Comparison of ENCODE assay signal across 8 mouse cellular contexts in the genomic region with DNA sequence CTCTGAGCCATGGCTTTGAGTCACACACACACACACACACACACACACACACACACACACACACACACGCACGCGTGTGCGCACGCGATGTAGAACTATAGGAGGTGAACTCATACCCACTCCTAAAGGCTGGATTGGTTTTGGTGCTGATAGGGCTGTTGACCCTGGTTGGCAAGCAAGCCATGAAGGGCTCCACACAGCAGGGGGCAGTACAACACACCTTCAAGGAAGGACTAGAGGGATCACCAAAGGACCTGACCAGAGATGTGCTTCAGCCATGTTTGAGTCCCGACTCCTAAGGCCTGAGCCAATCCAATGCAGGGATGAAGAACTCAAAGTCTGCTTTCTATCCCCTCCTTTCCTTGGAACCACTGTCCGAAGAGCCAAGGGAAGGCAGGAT. TPM values are rescaled to one million over a fixed set of nuclear protein-coding genes. Genes with fewer than 3 reads are reported as not detected.
DNase-seq lines count a peak whose midpoint lies in the region; ATAC-seq lines count a peak whose summit lies in the region.

No protein-coding gene starts in this region.

- peak overlapping the region; percentile 99 for H3K27ac ChIP-seq in forebrain, embryonic 10.5 days
- H3K27ac ChIP-seq in forebrain, embryonic 14.5 days (ENCODE audit: low read depth, low read length): no peak overlapping the region
- H3K27ac ChIP-seq in liver, embryonic 15.5 days (replicated peaks): peak overlapping the region; percentile 93

- DNase-seq in forebrain, embryonic 10.5 days (ENCODE audit: extremely low spot score, low spot score): no peak
- DNase-seq in forebrain, embryonic 14.5 days (ENCODE audit: low spot score): no peak
- DNase-seq in A20 (ENCODE audit: low read depth, low spot score): peak; percentile 65
- peak; percentile 70 for DNase-seq in testis, postnatal 10 days (ENCODE audit: low spot score)
- no peak for DNase-seq in embryo, embryonic 9.5 days (ENCODE audit: extremely low spot score)
- DNase-seq in urinary bladder, postnatal 4 days (ENCODE audit: low spot score in 2 of 2): no peak

- no peaks in the 10 kb centered on the region for H3K9me3 ChIP-seq in forebrain, embryonic 10.5 days
- no peaks in the 10 kb centered on the region for H3K9me3 ChIP-seq in forebrain, embryonic 14.5 days (replicated peaks; ENCODE audit: control insufficient read depth, low read length)
- H3K9me3 ChIP-seq in liver, embryonic 15.5 days (replicated peaks): no peaks in the 10 kb centered on the region

- peaks cover 23% of the 10 kb centered on the region for H3K36me3 ChIP-seq in forebrain, embryonic 10.5 days (replicated peaks)
- no peaks in the 10 kb centered on the region; the same call in 1 of the 2 replicates for H3K36me3 ChIP-seq in forebrain, embryonic 14.5 days (ENCODE audit: control insufficient read depth, insufficient read depth, low read length)
- H3K36me3 ChIP-seq in liver, embryonic 15.5 days (replicated peaks): peaks cover 5% of the 10 kb centered on the region; the same call in 1 of the 2 replicates

- peak overlapping the region; percentile 34; the same call in 1 of the 2 replicates for H3K4me3 ChIP-seq in forebrain, embryonic 10.5 days
- no peak overlapping the region for H3K4me3 ChIP-seq in forebrain, embryonic 14.5 days (ENCODE audit: low read depth, low read length)
- H3K4me3 ChIP-seq in liver, embryonic 15.5 days (replicated peaks): no peak overlapping the region

- H3K27me3 ChIP-seq in forebrain, embryonic 10.5 days (ENCODE audit: poor library complexity, severe bottlenecking): peaks cover 9% of the 10 kb centered on the region
- no peaks in the 10 kb centered on the region for H3K27me3 ChIP-seq in forebrain, embryonic 14.5 days (replicated peaks; ENCODE audit: control insufficient read depth, insufficient read depth, low read length)
- H3K27me3 ChIP-seq in liver, embryonic 15.5 days: no peaks in the 10 kb centered on the region

- H3K9ac ChIP-seq in forebrain, embryonic 14.5 days (ENCODE audit: low read length): no peak overlapping the region
- no peak overlapping the region for H3K9ac ChIP-seq in liver, embryonic 15.5 days

- peaks cover 45% of the 10 kb centered on the region for H3K4me1 ChIP-seq in forebrain, embryonic 10.5 days
- H3K4me1 ChIP-seq in forebrain, embryonic 14.5 days (ENCODE audit: control insufficient read depth, insufficient read depth, low read length): peaks cover 23% of the 10 kb centered on the region
- H3K4me1 ChIP-seq in liver, embryonic 15.5 days (replicated peaks): peaks cover 62% of the 10 kb centered on the region

- WGBS in forebrain, embryonic 10.5 days: 96% methylated on average over 8 of the region's 8 CpGs
- 97% methylated on average over 8 of the region's 8 CpGs for WGBS in forebrain, embryonic 14.5 days
- 90% methylated on average over 8 of the region's 8 CpGs for WGBS in liver, embryonic 15.5 days (ENCODE audit: insufficient replicate concordance)

- ATAC-seq in forebrain, embryonic 14.5 days: no peak
- peak; percentile 28; the same call in 1 of the 2 replicates for ATAC-seq in erythroid progenitor cell, adult 5-6 weeks (replicated peaks; ENCODE audit: low FRiP score, poor library complexity, severe bottlenecking)
- ATAC-seq in liver, embryonic 15.5 days (ENCODE audit: insufficient read depth): no peak

- no peak overlapping the region for H3K4me2 ChIP-seq in forebrain, embryonic 14.5 days (ENCODE audit: low read length)
- H3K4me2 ChIP-seq in liver, embryonic 15.5 days: no peak overlapping the region

RNA-seq across cellular contexts. Expression of gene Zfp36l1, which starts 16.7 kb away (rescaled TPM):
- 121 and 129 TPM in 2 replicates for polyA plus RNA-seq in forebrain, embryonic 10.5 days (2016; fragmentation: Nextera tagmentation; extraction: Ambion mirVana)
- 39.7 and 45.5 TPM in 2 replicates for polyA plus RNA-seq in forebrain, embryonic 14.5 days (2014; fragmentation: Nextera tagmentation; extraction: Ambion mirVana)
- 52.0 and 100 TPM in 2 replicates for total RNA-seq in erythroid progenitor cell, adult 5-6 weeks (2015; ENCODE audit: low replicate concordance)
- 5.8 and 9.2 TPM in 2 replicates for total RNA-seq in erythroid progenitor cell, adult 5-6 weeks (2017; ENCODE audit: low replicate concordance)
- 23.7 and 24.5 TPM in 2 replicates for polyA plus RNA-seq in liver, embryonic 15.5 days (2015; fragmentation: Nextera tagmentation; extraction: Ambion mirVana)

Comparison
In these comparisons a context has a peak if more than half of its experiments do, and no peak if none do; other contexts are left out.
1. DNase-seq: peak in A20 (single experiment) and testis, postnatal 10 days (single experiment); none in forebrain, embryonic 10.5 days (single experiment), forebrain, embryonic 14.5 days (single experiment), embryo, embryonic 9.5 days (single experiment) and urinary bladder, postnatal 4 days (0 of 2).